Mouse (Mus musculus) intestine, postnatal 0 days (tissue): ENCODE measurements around the gene Brinp3. TPM values are rescaled to one million over a fixed set of nuclear protein-coding genes. Genes with fewer than 3 reads are reported as not detected.

Experiments
- ATAC-seq: fragments of 200-750 bp; cut with Nextera tagmentation; 2 replicates; pipeline ENCODE4 v1.8.0; 2017; ENCODE audit warnings: mild to moderate bottlenecking, moderate TSS enrichment, moderate library complexity
- H3K27ac ChIP-seq: fragments of 300-500 bp; sonication (generic); 2 replicates; pipeline ENCODE4 v1.5.1; 2014; ENCODE audit warnings: mild to moderate bottlenecking, low read depth, low read length, moderate library complexity
- H3K27me3 ChIP-seq: fragments of 300-500 bp; sonication (generic); replicated peaks from 2 replicates; pipeline ENCODE4 v1.6.1; 2014; ENCODE audit warnings: low read length, mixed read lengths; ENCODE audit not compliant: control insufficient read depth, insufficient read depth
- H3K36me3 ChIP-seq: fragments of 300-500 bp; sonication (generic); 2 replicates; pipeline ENCODE4 v1.6.1; 2014; ENCODE audit warnings: mild to moderate bottlenecking, moderate library complexity; ENCODE audit not compliant: control insufficient read depth, insufficient read depth
- H3K4me1 ChIP-seq: fragments of 300-500 bp; sonication (generic); replicated peaks from 2 replicates; pipeline ENCODE4 v1.6.1; 2014; ENCODE audit warnings: antibody characterized with exemption, low read length, mixed read lengths; ENCODE audit not compliant: control insufficient read depth, insufficient read depth
- H3K4me2 ChIP-seq: fragments of 300-500 bp; sonication (generic); replicated peaks from 2 replicates; pipeline ENCODE4 v1.6.1; 2014; ENCODE audit warnings: low read depth, mild to moderate bottlenecking, moderate library complexity
- H3K4me3 ChIP-seq: fragments of 300-500 bp; sonication (generic); 2 replicates; pipeline ENCODE4 v1.5.1; 2014; ENCODE audit warnings: low read depth, low read length
- H3K9ac ChIP-seq: fragments of 300-500 bp; sonication (generic); 2 replicates; pipeline ENCODE4 v1.6.1; 2014; ENCODE audit warnings: mild to moderate bottlenecking, low read depth, low read length
- H3K9me3 ChIP-seq: fragments of 300-500 bp; sonication (generic); 2 replicates; pipeline ENCODE4 v1.6.1; 2016; ENCODE audit warnings: mixed run types; ENCODE audit not compliant: control insufficient read depth
- CTCF ChIP-seq: sonication (generic); IDR thresholded peaks from 2 replicates; pipeline ENCODE4 v1.5.1; 2016; ENCODE audit warnings: low read depth, mild to moderate bottlenecking, control low read depth, antibody characterized with exemption, moderate library complexity
- whole genome bisulfite sequencing: fragments of 180-500 bp; shearing (Covaris S2); extraction: QIAGEN DNeasy Blood & Tissue Kit; methylation state at CpG from one replicate; pipeline ENCODE4 v1.1.7; 2014; 5-methylcytosine and 5-hydroxymethylcytosine counted together
- polyA plus RNA-seq: library from polyadenylated mRNA; unstranded; fragments of >200 nt; fragmentation: Nextera tagmentation; extraction: Ambion mirVana; gene quantifications from 2 replicates; pipeline ENCODE4 v1.2.1, GENCODE M21; 2015

Brinp3 gene
- polyA plus RNA-seq, 1 experiment from 2014 or later, result 0.60 TPM

DNA sequence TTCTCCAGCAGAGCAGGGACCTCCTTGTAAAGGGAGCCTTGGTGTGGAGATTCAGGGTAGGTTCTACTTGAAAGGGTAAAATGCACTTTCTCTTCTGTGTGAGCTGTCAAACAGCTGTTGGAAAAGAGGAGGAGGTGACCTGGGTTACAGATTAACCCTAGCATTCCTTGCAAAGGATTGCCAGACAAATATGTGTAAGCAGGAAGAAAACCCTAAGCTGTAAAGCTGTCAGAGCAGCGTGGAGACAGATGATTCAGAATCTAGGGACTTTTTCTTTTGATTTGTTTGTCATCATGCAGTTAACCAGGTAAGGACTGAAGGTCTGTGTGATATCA lies 4.2 kb downstream of the Brinp3 start:
- H3K9me3 ChIP-seq, result no peaks in the 10 kb centered on the region
- ATAC-seq, result peak; percentile 80
- H3K4me1 ChIP-seq, result 0 out of 2 replicates have a peak, but pooled peaks cover 3% of the 10 kb centered on the region
- H3K4me3 ChIP-seq, result peak overlapping the region; percentile 43
- TF ChIP-seq CTCF, result no peak
- H3K4me2 ChIP-seq, result peak overlapping the region; percentile 76
- peaks cover 24% of the 10 kb centered on the region; the same call in 1 of the 2 replicates for H3K27me3 ChIP-seq
- 11% methylated on average over 1 of the region's 1 CpGs for WGBS
- no peaks in the 10 kb centered on the region for H3K36me3 ChIP-seq
- no peak overlapping the region for H3K9ac ChIP-seq
- H3K27ac ChIP-seq, result no peak overlapping the region

DNA sequence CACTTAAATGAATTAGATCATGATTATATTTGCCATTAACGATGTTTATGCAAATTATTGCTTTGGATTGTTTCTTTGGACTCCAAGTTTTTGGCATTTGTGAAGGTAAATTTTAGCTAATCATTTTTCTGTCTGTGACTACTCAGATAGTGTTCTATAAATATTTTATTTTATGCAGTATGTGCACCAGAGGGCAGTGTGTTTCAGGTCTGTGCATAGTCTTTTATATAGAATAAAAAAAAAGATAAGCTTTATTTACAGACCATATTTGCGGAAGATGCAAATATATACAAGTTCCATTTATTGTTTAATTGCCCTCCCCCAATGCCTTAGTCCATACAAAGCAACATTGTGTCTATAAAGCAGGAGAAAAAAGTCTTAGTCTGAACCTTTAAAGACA lies 20.8 kb downstream of the Brinp3 start:
- Histone ChIP-seq H3K27me3 (no peaks in the 10 kb centered on the region), H3K4me2 (no peak overlapping the region), H3K9me3 (no peaks in the 10 kb centered on the region), H3K9ac (no peak overlapping the region), H3K4me3 (no peak overlapping the region), H3K27ac (no peak overlapping the region), H3K4me1 (no peaks in the 10 kb centered on the region), H3K36me3 (no peaks in the 10 kb centered on the region)
- no peak for ATAC-seq
- peak; percentile 25; the same call in 1 of the 2 replicates for TF ChIP-seq CTCF
- WGBS, result 55% methylated on average over 2 of the region's 2 CpGs

DNA sequence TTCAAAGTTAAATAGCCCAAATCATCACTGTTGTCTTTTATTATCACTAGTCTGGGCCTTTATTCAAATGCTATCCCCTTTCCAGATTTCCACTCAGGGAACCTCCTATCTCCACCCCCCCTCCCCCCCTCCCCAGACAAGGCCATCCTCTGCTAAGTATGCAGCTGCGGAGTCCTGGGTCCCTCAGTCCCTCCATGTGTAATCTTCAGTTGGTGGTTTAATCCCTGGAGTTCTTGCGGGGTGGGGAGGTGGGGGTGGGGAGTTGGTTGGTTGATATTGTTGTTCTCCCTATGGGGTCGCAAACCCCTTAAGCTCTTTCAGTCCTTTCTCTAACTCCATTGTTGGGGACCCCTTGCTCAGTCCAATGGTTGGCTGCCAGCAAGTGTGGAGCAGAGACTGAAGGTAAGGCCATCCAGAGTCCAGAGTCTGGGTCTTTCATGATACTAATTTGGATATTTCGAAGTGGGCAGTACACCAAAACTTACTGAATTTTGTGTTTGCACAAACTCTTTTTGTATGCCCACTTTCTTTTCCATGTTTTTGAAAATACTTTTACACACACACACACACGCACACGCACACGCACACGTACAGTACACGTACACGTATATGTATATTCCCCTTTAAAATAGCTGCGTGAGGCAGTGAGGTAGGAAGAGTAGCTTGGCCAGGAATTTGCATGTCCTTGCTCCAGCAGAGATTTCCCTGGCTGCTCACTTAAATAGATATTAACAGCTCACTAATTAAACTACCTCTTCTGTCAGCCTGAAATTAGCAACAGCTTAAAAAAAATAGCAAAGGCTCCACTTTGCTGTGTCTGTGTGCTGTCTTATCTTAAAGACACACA lies 29.4 kb downstream of the Brinp3 start:
- Histone ChIP-seq H3K4me2 (no peak overlapping the region), H3K36me3 (no peaks in the 10 kb centered on the region), H3K9ac (no peak overlapping the region), H3K4me1 (no peaks in the 10 kb centered on the region), H3K4me3 (no peak overlapping the region), H3K27ac (no peak overlapping the region), H3K27me3 (no peaks in the 10 kb centered on the region), H3K9me3 (no peaks in the 10 kb centered on the region)
- no peak for ATAC-seq
- WGBS, result 79% methylated on average over 11 of the region's 11 CpGs
- TF ChIP-seq CTCF, result no peak

GRCm38 (mm10) chr1:146528572-146528971 lies 34.0 kb downstream of the Brinp3 start:
- ATAC-seq, result no peak
- no peaks in the 10 kb centered on the region for H3K36me3 ChIP-seq
- H3K27me3 ChIP-seq, result no peaks in the 10 kb centered on the region
- H3K4me3 ChIP-seq, result no peak overlapping the region
- H3K9me3 ChIP-seq, result no peaks in the 10 kb centered on the region
- H3K4me1 ChIP-seq, result no peaks in the 10 kb centered on the region
- H3K27ac ChIP-seq, result no peak overlapping the region
- no peak for TF ChIP-seq CTCF
- H3K4me2 ChIP-seq, result no peak overlapping the region
- H3K9ac ChIP-seq, result no peak overlapping the region

- no peak for TF ChIP-seq CTCF
- Histone ChIP-seq H3K4me1 (no peaks in the 10 kb centered on the region), H3K27me3 (no peaks in the 10 kb centered on the region), H3K27ac (no peak overlapping the region), H3K4me3 (no peak overlapping the region), H3K9me3 (no peaks in the 10 kb centered on the region), H3K9ac (no peak overlapping the region), H3K36me3 (no peaks in the 10 kb centered on the region), H3K4me2 (no peak overlapping the region)
- no peak for ATAC-seq
- WGBS, result 80% methylated on average over 2 of the region's 2 CpGs
Observed at GRCm38 (mm10) chr1:146546847-146547428, 52.4 kb downstream of the Brinp3 start.

- ATAC-seq, result no peak
- Histone ChIP-seq H3K4me3 (no peak overlapping the region), H3K9me3 (no peaks in the 10 kb centered on the region), H3K27me3 (no peaks in the 10 kb centered on the region), H3K4me1 (no peaks in the 10 kb centered on the region), H3K4me2 (no peak overlapping the region), H3K9ac (no peak overlapping the region), H3K36me3 (no peaks in the 10 kb centered on the region), H3K27ac (no peak overlapping the region)
- TF ChIP-seq CTCF, result no peak
Observed at GRCm38 (mm10) chr1:146556982-146557381, 62.4 kb downstream of the Brinp3 start.
